Mouse (Mus musculus) CH12.LX (cell line): ENCODE data around the gene Btbd6.

Source experiments
- MAZ ChIP-seq: IDR thresholded peaks from 2 replicates; pipeline ENCODE4 v1.6.1; 2012; ENCODE audit warnings: low read depth, mild to moderate bottlenecking, inconsistent platforms, low read length, improper control_type of control experiment, moderate library complexity
- MXI1 ChIP-seq: IDR thresholded peaks from 2 replicates; pipeline ENCODE4 v1.6.1; 2011; ENCODE audit warnings: mild to moderate bottlenecking, low read depth, low read length, improper control_type of control experiment
- ZC3H11A ChIP-seq: IDR thresholded peaks from 2 replicates; pipeline ENCODE4 v1.6.1; 2012; ENCODE audit warnings: low read depth, mild to moderate bottlenecking, inconsistent platforms, low read length, improper control_type of control experiment
- ZMIZ1 ChIP-seq: IDR thresholded peaks from 2 replicates; pipeline ENCODE4 v1.6.1; 2012; ENCODE audit warnings: low read depth, mild to moderate bottlenecking, inconsistent platforms, low read length, improper control_type of control experiment

DNA sequence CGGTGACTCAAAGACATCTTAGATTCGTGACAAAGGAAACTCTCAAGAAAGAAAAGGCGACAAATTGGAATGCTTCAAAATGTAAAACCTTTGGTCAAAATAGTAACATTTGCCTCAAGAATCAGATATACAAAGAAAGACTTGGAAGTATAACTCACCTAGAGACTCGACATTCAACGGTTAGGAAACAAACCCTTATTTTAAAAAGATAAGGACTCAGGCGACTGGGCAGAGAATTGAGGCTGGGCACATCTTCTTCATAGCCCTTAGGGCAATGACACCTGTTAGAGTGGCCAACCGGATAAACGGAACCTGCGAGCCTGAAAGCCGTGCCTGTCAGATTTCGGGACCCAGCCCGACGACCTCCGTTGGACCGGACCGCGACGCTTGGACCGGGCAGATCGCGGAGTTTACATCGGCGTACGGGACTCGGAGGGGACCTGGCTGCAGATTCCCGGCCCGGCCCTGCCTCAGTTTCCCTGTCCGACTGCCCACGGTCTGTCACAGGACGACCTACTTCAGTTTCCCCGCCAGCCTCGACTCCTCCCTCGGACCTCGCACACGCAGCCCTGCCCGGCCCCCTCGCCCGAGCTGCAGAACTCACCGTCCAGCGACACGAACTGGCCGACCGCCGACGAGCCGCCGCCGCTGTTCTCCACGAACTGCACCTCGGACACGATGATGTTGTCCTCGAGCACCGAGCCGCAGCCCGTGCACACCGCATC is 23.4 kb downstream of the Btbd6 start:
- no peak for TF ChIP-seq MAZ
- no peak for TF ChIP-seq ZMIZ1
- no peak for TF ChIP-seq ZC3H11A
- no peak for TF ChIP-seq MXI1
